Mouse (Mus musculus): ENCODE data around the gene Mrc1.

GRCm38 (mm10) chr2:14218126-14218525 is 11.1 kb upstream of the Mrc1 start:
- TF ChIP-seq POLR2A (IDR thresholded peaks at IDR 0.05; ENCODE audit: low read depth, low read length) (no peak), CTCF (IDR thresholded peaks at IDR 0.05; ENCODE audit: extremely low read depth, insufficient read length, insufficient replicate concordance, low read depth, low read length) (no peak)

All from small intestine, adult 2 months (tissue).